Mouse (Mus musculus): ENCODE results near the gene Eif3c. TPM values are rescaled to one million over a fixed set of nuclear protein-coding genes. Genes with fewer than 3 reads are reported as not detected.

Gene Eif3c
- polyA plus RNA-seq, 1 experiment from 2014 or later: 191 TPM

GRCm38 (mm10) chr7:126582759-126583158 is 16.5 kb upstream of the Eif3c start:
- Histone ChIP-seq H3K4me3 (ENCODE audit: low read depth, low read length) (peak overlapping the region; percentile 54), H3K27ac (ENCODE audit: low read depth, low read length) (no peak overlapping the region), H3K4me2 (ENCODE audit: low read depth) (peak overlapping the region; percentile 80), H3K9me3 (ENCODE audit: control insufficient read depth, low read length) (no peaks in the 10 kb centered on the region), H3K27me3 (ENCODE audit: control insufficient read depth, insufficient read depth, low read length) (no peaks in the 10 kb centered on the region), H3K36me3 (ENCODE audit: control insufficient read depth, insufficient read depth, low read length) (no peaks in the 10 kb centered on the region), H3K9ac (ENCODE audit: low read length) (peak overlapping the region; percentile 45), H3K4me1 (ENCODE audit: control insufficient read depth, insufficient read depth, low read length) (0 out of 2 replicates have a peak, but pooled peaks cover 3% of the 10 kb centered on the region)
- ATAC-seq (ENCODE audit: insufficient read depth, low FRiP score, low TSS enrichment): peak; percentile 74; the same call in 1 of the 2 replicates
- DNase-seq (ENCODE audit: low spot score): peak; percentile 54
- WGBS: 3% methylated on average over 20 of the region's 20 CpGs

- no peak overlapping the region for H3K4me2 ChIP-seq (ENCODE audit: low read depth)
- H3K27ac ChIP-seq (ENCODE audit: low read depth, low read length): no peak overlapping the region
- H3K36me3 ChIP-seq (ENCODE audit: control insufficient read depth, insufficient read depth, low read length): no peaks in the 10 kb centered on the region
- DNase-seq (ENCODE audit: low spot score) (no peak), ATAC-seq (ENCODE audit: insufficient read depth, low FRiP score, low TSS enrichment) (no peak)
- 0 out of 2 replicates have a peak, but pooled peaks cover 3% of the 10 kb centered on the region for H3K4me1 ChIP-seq (ENCODE audit: control insufficient read depth, insufficient read depth, low read length)
- no peaks in the 10 kb centered on the region for H3K9me3 ChIP-seq (ENCODE audit: control insufficient read depth, low read length)
- 92% methylated on average over 6 of the region's 6 CpGs for WGBS
- H3K4me3 ChIP-seq (ENCODE audit: low read depth, low read length): no peak overlapping the region
- H3K27me3 ChIP-seq (ENCODE audit: control insufficient read depth, insufficient read depth, low read length): no peaks in the 10 kb centered on the region
- no peak overlapping the region for H3K9ac ChIP-seq (ENCODE audit: low read length)
Measured at GRCm38 (mm10) chr7:126581661-126582060, 15.4 kb upstream of the Eif3c start.

- H3K4me3 ChIP-seq (ENCODE audit: low read depth, low read length): no peak overlapping the region
- no peak for ATAC-seq (ENCODE audit: insufficient read depth, low FRiP score, low TSS enrichment)
- H3K36me3 ChIP-seq (ENCODE audit: control insufficient read depth, insufficient read depth, low read length): 0 out of 2 replicates have a peak, but pooled peaks cover 2% of the 10 kb centered on the region
- H3K27ac ChIP-seq (ENCODE audit: low read depth, low read length): no peak overlapping the region
- H3K4me2 ChIP-seq (ENCODE audit: low read depth): no peak overlapping the region
- 0 out of 2 replicates have a peak, but pooled peaks cover 3% of the 10 kb centered on the region for H3K4me1 ChIP-seq (ENCODE audit: control insufficient read depth, insufficient read depth, low read length)
- no peaks in the 10 kb centered on the region for H3K9me3 ChIP-seq (ENCODE audit: control insufficient read depth, low read length)
- 56% methylated on average over 8 of the region's 8 CpGs for whole genome bisulfite sequencing
- peak; percentile 25 for DNase-seq (ENCODE audit: low spot score)
- no peak overlapping the region for H3K9ac ChIP-seq (ENCODE audit: low read length)
- H3K27me3 ChIP-seq (ENCODE audit: control insufficient read depth, insufficient read depth, low read length): no peaks in the 10 kb centered on the region
Measured at GRCm38 (mm10) chr7:126579172-126579571, 13.0 kb upstream of the Eif3c start.

- 0 out of 2 replicates have a peak, but pooled peaks cover 2% of the 10 kb centered on the region for H3K36me3 ChIP-seq (ENCODE audit: control insufficient read depth, insufficient read depth, low read length)
Measured at GRCm38 (mm10) chr7:126576946-126577345, 10.7 kb upstream of the Eif3c start.

GRCm38 (mm10) chr7:126565693-126566092 is 518 bp downstream of the Eif3c start:
- peak overlapping the region; percentile 60 for H3K27ac ChIP-seq (ENCODE audit: low read depth, low read length)
- peak overlapping the region; percentile 81 for H3K9ac ChIP-seq (ENCODE audit: low read length)
- no peak for DNase-seq (ENCODE audit: low spot score)
- peak; percentile 38; the same call in 1 of the 2 replicates for ATAC-seq (ENCODE audit: insufficient read depth, low FRiP score, low TSS enrichment)
- 0 out of 2 replicates have a peak, but pooled peaks cover 3% of the 10 kb centered on the region for H3K4me1 ChIP-seq (ENCODE audit: control insufficient read depth, insufficient read depth, low read length)
- no peaks in the 10 kb centered on the region for H3K9me3 ChIP-seq (ENCODE audit: control insufficient read depth, low read length)
- peak overlapping the region; percentile 70 for H3K4me2 ChIP-seq (ENCODE audit: low read depth)
- peaks cover 18% of the 10 kb centered on the region for H3K36me3 ChIP-seq (ENCODE audit: control insufficient read depth, insufficient read depth, low read length)
- no peaks in the 10 kb centered on the region for H3K27me3 ChIP-seq (ENCODE audit: control insufficient read depth, insufficient read depth, low read length)
- WGBS: under 1% methylated on average over 28 of the region's 28 CpGs
- H3K4me3 ChIP-seq (ENCODE audit: low read depth, low read length): peak overlapping the region; percentile 99

More at GRCm38 (mm10) chr7:126576946-126577345, 10.7 kb upstream of the Eif3c start:
- Histone ChIP-seq H3K4me3 (ENCODE audit: low read depth, low read length) (no peak overlapping the region), H3K27ac (ENCODE audit: low read depth, low read length) (no peak overlapping the region), H3K9me3 (ENCODE audit: control insufficient read depth, low read length) (no peaks in the 10 kb centered on the region), H3K27me3 (ENCODE audit: control insufficient read depth, insufficient read depth, low read length) (no peaks in the 10 kb centered on the region), H3K4me1 (ENCODE audit: control insufficient read depth, insufficient read depth, low read length) (no peaks in the 10 kb centered on the region), H3K9ac (ENCODE audit: low read length) (no peak overlapping the region), H3K4me2 (ENCODE audit: low read depth) (no peak overlapping the region)
- WGBS: 55% methylated on average over 8 of the region's 8 CpGs
- DNase-seq (ENCODE audit: low spot score) (peak; percentile 59), ATAC-seq (ENCODE audit: insufficient read depth, low FRiP score, low TSS enrichment) (no peak)

- H3K27ac ChIP-seq (ENCODE audit: low read depth, low read length): no peak overlapping the region
- 97% methylated on average over 5 of the region's 5 CpGs for WGBS
- H3K4me2 ChIP-seq (ENCODE audit: low read depth): no peak overlapping the region
- no peak overlapping the region for H3K9ac ChIP-seq (ENCODE audit: low read length)
- DNase-seq (ENCODE audit: low spot score): no peak
- H3K4me3 ChIP-seq (ENCODE audit: low read depth, low read length): no peak overlapping the region
- H3K27me3 ChIP-seq (ENCODE audit: control insufficient read depth, insufficient read depth, low read length): no peaks in the 10 kb centered on the region
- no peaks in the 10 kb centered on the region for H3K9me3 ChIP-seq (ENCODE audit: control insufficient read depth, low read length)
- peaks cover 30% of the 10 kb centered on the region for H3K36me3 ChIP-seq (ENCODE audit: control insufficient read depth, insufficient read depth, low read length)
- no peak for ATAC-seq (ENCODE audit: insufficient read depth, low FRiP score, low TSS enrichment)
- H3K4me1 ChIP-seq (ENCODE audit: control insufficient read depth, insufficient read depth, low read length): no peaks in the 10 kb centered on the region
Measured at GRCm38 (mm10) chr7:126556635-126557034, 9.6 kb downstream of the Eif3c start.

- ATAC-seq (ENCODE audit: insufficient read depth, low FRiP score, low TSS enrichment): no peak
- peaks cover 30% of the 10 kb centered on the region for H3K36me3 ChIP-seq (ENCODE audit: control insufficient read depth, insufficient read depth, low read length)
- no peak overlapping the region for H3K27ac ChIP-seq (ENCODE audit: low read depth, low read length)
- WGBS: 95% methylated on average over 1 of the region's 1 CpGs
- H3K4me2 ChIP-seq (ENCODE audit: low read depth): no peak overlapping the region
- H3K9me3 ChIP-seq (ENCODE audit: control insufficient read depth, low read length): no peaks in the 10 kb centered on the region
- no peak for DNase-seq (ENCODE audit: low spot score)
- H3K4me3 ChIP-seq (ENCODE audit: low read depth, low read length): no peak overlapping the region
- H3K9ac ChIP-seq (ENCODE audit: low read length): no peak overlapping the region
- H3K4me1 ChIP-seq (ENCODE audit: control insufficient read depth, insufficient read depth, low read length): no peaks in the 10 kb centered on the region
- no peaks in the 10 kb centered on the region for H3K27me3 ChIP-seq (ENCODE audit: control insufficient read depth, insufficient read depth, low read length)
Measured at GRCm38 (mm10) chr7:126554796-126555195, 11.4 kb downstream of the Eif3c start.

- Histone ChIP-seq H3K27ac (ENCODE audit: low read depth, low read length) (no peak overlapping the region), H3K4me2 (ENCODE audit: low read depth) (no peak overlapping the region), H3K4me3 (ENCODE audit: low read depth, low read length) (no peak overlapping the region), H3K27me3 (ENCODE audit: control insufficient read depth, insufficient read depth, low read length) (no peaks in the 10 kb centered on the region), H3K4me1 (ENCODE audit: control insufficient read depth, insufficient read depth, low read length) (no peaks in the 10 kb centered on the region), H3K36me3 (ENCODE audit: control insufficient read depth, insufficient read depth, low read length) (peaks cover 16% of the 10 kb centered on the region), H3K9me3 (ENCODE audit: control insufficient read depth, low read length) (no peaks in the 10 kb centered on the region), H3K9ac (ENCODE audit: low read length) (no peak overlapping the region)
- WGBS: 93% methylated on average over 2 of the region's 2 CpGs
- no peak for DNase-seq (ENCODE audit: low spot score)
- ATAC-seq (ENCODE audit: insufficient read depth, low FRiP score, low TSS enrichment): no peak
Measured at GRCm38 (mm10) chr7:126545631-126546030, 20.6 kb downstream of the Eif3c start.

- no peak overlapping the region for H3K27ac ChIP-seq (ENCODE audit: low read depth, low read length)
- H3K4me3 ChIP-seq (ENCODE audit: low read depth, low read length): no peak overlapping the region
- H3K4me2 ChIP-seq (ENCODE audit: low read depth): no peak overlapping the region
- peaks cover 4% of the 10 kb centered on the region for H3K36me3 ChIP-seq (ENCODE audit: control insufficient read depth, insufficient read depth, low read length)
- H3K9me3 ChIP-seq (ENCODE audit: control insufficient read depth, low read length): no peaks in the 10 kb centered on the region
- peaks cover 3% of the 10 kb centered on the region; the same call in 1 of the 2 replicates for H3K27me3 ChIP-seq (ENCODE audit: control insufficient read depth, insufficient read depth, low read length)
- ATAC-seq (ENCODE audit: insufficient read depth, low FRiP score, low TSS enrichment) (no peak), DNase-seq (ENCODE audit: low spot score) (no peak)
- WGBS: 89% methylated on average over 1 of the region's 1 CpGs
- H3K9ac ChIP-seq (ENCODE audit: low read length): no peak overlapping the region
- no peaks in the 10 kb centered on the region for H3K4me1 ChIP-seq (ENCODE audit: control insufficient read depth, insufficient read depth, low read length)
Measured at GRCm38 (mm10) chr7:126541661-126542060, 24.6 kb downstream of the Eif3c start.

Measured in neural tube, embryonic 11.5 days (tissue).